Mouse (Mus musculus) kidney, embryonic 14.5 days (tissue): ENCODE results near the gene BC051019. TPM values are rescaled to one million over a fixed set of nuclear protein-coding genes. Genes with fewer than 3 reads are reported as not detected.

Experiments
- ATAC-seq: fragments of 200-750 bp; cut with Nextera tagmentation; 2 replicates; pipeline ENCODE4 v1.8.0; 2017; ENCODE audit warnings: moderate number of reproducible peaks, mild to moderate bottlenecking, moderate TSS enrichment, moderate library complexity; ENCODE audit not compliant: low FRiP score, low TSS enrichment
- H3K27ac ChIP-seq: fragments of 300-500 bp; sonication (generic); 2 replicates; pipeline ENCODE4 v1.5.1; 2014; ENCODE audit warnings: low read depth, mild to moderate bottlenecking, low read length, moderate library complexity, mixed read lengths
- H3K27me3 ChIP-seq: fragments of 300-500 bp; sonication (generic); 2 replicates; pipeline ENCODE4 v1.6.1; 2014; ENCODE audit warnings: mild to moderate bottlenecking, low read length; ENCODE audit not compliant: control insufficient read depth, insufficient read depth
- H3K36me3 ChIP-seq: fragments of 300-500 bp; sonication (generic); 2 replicates; pipeline ENCODE4 v1.6.1; 2014; ENCODE audit warnings: low read length, mixed read lengths; ENCODE audit not compliant: control insufficient read depth, insufficient read depth
- H3K4me1 ChIP-seq: fragments of 300-500 bp; sonication (generic); 2 replicates; pipeline ENCODE4 v1.6.1; 2014; ENCODE audit warnings: low read length, mixed read lengths; ENCODE audit not compliant: control insufficient read depth, insufficient read depth
- H3K4me2 ChIP-seq: fragments of 300-500 bp; sonication (generic); replicated peaks from 2 replicates; pipeline ENCODE4 v1.6.1; 2014; ENCODE audit warnings: low read depth, mild to moderate bottlenecking, low read length
- H3K4me3 ChIP-seq: fragments of 300-500 bp; sonication (generic); 2 replicates; pipeline ENCODE4 v1.5.1; 2014; ENCODE audit warnings: mild to moderate bottlenecking, low read length
- H3K9ac ChIP-seq: fragments of 300-500 bp; sonication (generic); 2 replicates; pipeline ENCODE4 v1.6.1; 2014; ENCODE audit warnings: low read depth, mild to moderate bottlenecking, low read length, moderate library complexity
- H3K9me3 ChIP-seq: fragments of 300-500 bp; sonication (generic); 2 replicates; pipeline ENCODE4 v1.6.1; 2016; ENCODE audit warnings: low read length; ENCODE audit not compliant: control insufficient read depth
- WGBS: fragments of 180-500 bp; shearing (Covaris S2); extraction: QIAGEN DNeasy Blood & Tissue Kit; methylation state at CpG from one replicate; pipeline ENCODE4 v1.1.7; 2014; 5-methylcytosine and 5-hydroxymethylcytosine counted together
- polyA plus RNA-seq: library from polyadenylated mRNA; unstranded; fragments of >200 nt; fragmentation: Nextera tagmentation; extraction: Ambion mirVana; gene quantifications from 2 replicates; pipeline ENCODE4 v1.2.1, GENCODE M21; 2014

BC051019 gene
- polyA plus RNA-seq, 1 experiment from 2014 or later, result not detected

GRCm38 (mm10) chr7:109719286-109719685 lies 4.4 kb downstream of the BC051019 start:
- Histone ChIP-seq H3K36me3 (no peaks in the 10 kb centered on the region), H3K27ac (no peak overlapping the region), H3K9me3 (no peaks in the 10 kb centered on the region), H3K9ac (no peak overlapping the region), H3K27me3 (no peaks in the 10 kb centered on the region), H3K4me2 (no peak overlapping the region), H3K4me1 (no peaks in the 10 kb centered on the region), H3K4me3 (no peak overlapping the region)
- no peak for ATAC-seq
- WGBS, result 64% methylated on average over 9 of the region's 9 CpGs

GRCm38 (mm10) chr7:109713434-109713982 lies 10.1 kb downstream of the BC051019 start:
- no peaks in the 10 kb centered on the region for H3K9me3 ChIP-seq
- no peak overlapping the region for H3K4me2 ChIP-seq
- H3K27me3 ChIP-seq, result no peaks in the 10 kb centered on the region
- H3K9ac ChIP-seq, result no peak overlapping the region
- no peak overlapping the region for H3K27ac ChIP-seq
- peaks cover 19% of the 10 kb centered on the region; the same call in 1 of the 2 replicates for H3K36me3 ChIP-seq
- H3K4me1 ChIP-seq, result peaks cover under 1% of the 10 kb centered on the region; the same call in 1 of the 2 replicates
- 90% methylated on average over 2 of the region's 2 CpGs for WGBS
- no peak overlapping the region for H3K4me3 ChIP-seq
- ATAC-seq, result no peak

GRCm38 (mm10) chr7:109712198-109712597 lies 11.5 kb downstream of the BC051019 start:
- peaks cover 19% of the 10 kb centered on the region; the same call in 1 of the 2 replicates for H3K36me3 ChIP-seq
- no peak overlapping the region for H3K9ac ChIP-seq
- no peaks in the 10 kb centered on the region for H3K27me3 ChIP-seq
- H3K4me3 ChIP-seq, result no peak overlapping the region
- no peak for ATAC-seq
- H3K4me2 ChIP-seq, result no peak overlapping the region
- no peak overlapping the region for H3K27ac ChIP-seq
- 77% methylated on average over 7 of the region's 7 CpGs for WGBS
- peaks cover 5% of the 10 kb centered on the region; the same call in 1 of the 2 replicates for H3K4me1 ChIP-seq
- H3K9me3 ChIP-seq, result no peaks in the 10 kb centered on the region

- no peak for ATAC-seq
- Histone ChIP-seq H3K4me2 (no peak overlapping the region), H3K27ac (no peak overlapping the region), H3K27me3 (no peaks in the 10 kb centered on the region), H3K36me3 (peaks cover 19% of the 10 kb centered on the region; the same call in 1 of the 2 replicates), H3K9ac (no peak overlapping the region), H3K9me3 (no peaks in the 10 kb centered on the region), H3K4me1 (peaks cover 5% of the 10 kb centered on the region; the same call in 1 of the 2 replicates), H3K4me3 (no peak overlapping the region)
- WGBS, result 79% methylated on average over 1 of the region's 1 CpGs
Measured at GRCm38 (mm10) chr7:109710069-109710468, 13.6 kb downstream of the BC051019 start.

GRCm38 (mm10) chr7:109708961-109709382 lies 14.7 kb downstream of the BC051019 start:
- Histone ChIP-seq H3K36me3 (peaks cover 19% of the 10 kb centered on the region; the same call in 1 of the 2 replicates), H3K9me3 (no peaks in the 10 kb centered on the region), H3K4me2 (no peak overlapping the region), H3K4me3 (no peak overlapping the region), H3K27ac (peak overlapping the region; percentile 53; the same call in 1 of the 2 replicates), H3K9ac (no peak overlapping the region), H3K4me1 (peaks cover 9% of the 10 kb centered on the region), H3K27me3 (no peaks in the 10 kb centered on the region)
- WGBS, result 50% methylated on average over 3 of the region's 3 CpGs
- ATAC-seq, result peak; percentile 54; the same call in 1 of the 2 replicates

- Histone ChIP-seq H3K4me1 (peaks cover 9% of the 10 kb centered on the region), H3K27me3 (no peaks in the 10 kb centered on the region), H3K9me3 (no peaks in the 10 kb centered on the region), H3K27ac (no peak overlapping the region), H3K4me2 (no peak overlapping the region), H3K9ac (no peak overlapping the region), H3K36me3 (peaks cover 8% of the 10 kb centered on the region; the same call in 1 of the 2 replicates), H3K4me3 (no peak overlapping the region)
- ATAC-seq, result no peak
- WGBS, result 48% methylated on average over 4 of the region's 4 CpGs
Measured at GRCm38 (mm10) chr7:109707023-109707785, 16.4 kb downstream of the BC051019 start.

- H3K36me3 ChIP-seq, result no peaks in the 10 kb centered on the region; the same call in 1 of the 2 replicates
- H3K27ac ChIP-seq, result no peak overlapping the region
- WGBS, result 54% methylated on average over 3 of the region's 3 CpGs
- H3K4me3 ChIP-seq, result peak overlapping the region; percentile 59; the same call in 1 of the 2 replicates
- ATAC-seq, result no peak
- peak overlapping the region; percentile 77 for H3K4me2 ChIP-seq
- H3K9me3 ChIP-seq, result peaks cover 3% of the 10 kb centered on the region; the same call in 1 of the 2 replicates
- peaks cover 9% of the 10 kb centered on the region for H3K4me1 ChIP-seq
- H3K9ac ChIP-seq, result no peak overlapping the region
- no peaks in the 10 kb centered on the region for H3K27me3 ChIP-seq
Measured at GRCm38 (mm10) chr7:109704461-109704860, 19.2 kb downstream of the BC051019 start.

- Histone ChIP-seq H3K9ac (peak overlapping the region; percentile 63), H3K27ac (peak overlapping the region; percentile 39; the same call in 1 of the 2 replicates), H3K27me3 (no peaks in the 10 kb centered on the region), H3K9me3 (peaks cover 3% of the 10 kb centered on the region; the same call in 1 of the 2 replicates), H3K36me3 (no peaks in the 10 kb centered on the region; the same call in 1 of the 2 replicates), H3K4me3 (peak overlapping the region; percentile 59), H3K4me1 (peaks cover 9% of the 10 kb centered on the region), H3K4me2 (peak overlapping the region; percentile 77)
- WGBS, result 4% methylated on average over 17 of the region's 17 CpGs
- ATAC-seq, result no peak
Measured at GRCm38 (mm10) chr7:109704016-109704377, 19.7 kb downstream of the BC051019 start.
